Mouse (Mus musculus) C2C12 (cell line): ENCODE measurements at regions not wholly inside any gene's neighbourhood (a gene's known extent, or its start where the extent isn't known, plus 50 kb on each side); places are given as distances from the start of the nearest gene placed in this dataset.

ENCODE experiments used
- H3K27me3 ChIP-seq: one replicate; pipeline ENCODE4 v1.6.1; 2011; ENCODE audit not compliant: control insufficient read depth, insufficient read depth, insufficient read length
- H3K36me3 ChIP-seq: one replicate; pipeline ENCODE4 v1.6.1; 2011; ENCODE audit not compliant: control insufficient read depth, insufficient read depth
- H3K4me3 ChIP-seq: one replicate; pipeline ENCODE4 v1.5.1; 2011; ENCODE audit warnings: mild to moderate bottlenecking, control low read depth; ENCODE audit not compliant: poor library complexity, insufficient read depth, severe bottlenecking
- H3K79me2 ChIP-seq: one replicate; pipeline ENCODE4 v1.6.1; 2011; ENCODE audit not compliant: control insufficient read depth, insufficient read depth
- H3K79me3 ChIP-seq: one replicate; pipeline ENCODE4 v1.6.1; 2011; ENCODE audit warnings: low read depth, control low read depth
- H3ac ChIP-seq: one replicate; pipeline ENCODE3; 2011; ENCODE audit warnings: low read depth; ENCODE audit not compliant: control insufficient read depth, insufficient read length
- CEBPB ChIP-seq: IDR thresholded peaks from one replicate; pipeline ENCODE4 v1.6.1; 2011; ENCODE audit warnings: low read depth, mild to moderate bottlenecking, control low read depth, moderate library complexity
- CTCF ChIP-seq: IDR thresholded peaks from one replicate; pipeline ENCODE4 v1.5.1; 2011; ENCODE audit not compliant: control insufficient read depth, insufficient read depth, insufficient read length
- FOSL1 ChIP-seq: IDR thresholded peaks from one replicate; pipeline ENCODE4 v1.8.0; 2011; ENCODE audit warnings: mild to moderate bottlenecking, low read length; ENCODE audit not compliant: poor library complexity, insufficient read depth, severe bottlenecking
- MAX ChIP-seq: IDR thresholded peaks from one replicate; pipeline ENCODE4 v1.6.1; 2011; ENCODE audit warnings: mild to moderate bottlenecking, control low read depth
- MYOD1 ChIP-seq: IDR thresholded peaks from one replicate; pipeline ENCODE4 v1.6.1; 2011; ENCODE audit warnings: low read depth; ENCODE audit not compliant: control insufficient read depth, insufficient read length
- MYOG ChIP-seq: IDR thresholded peaks from one replicate; pipeline ENCODE4 v1.6.1; 2011; ENCODE audit not compliant: control insufficient read depth, insufficient read length; ENCODE audit errors: extremely low read depth
- USF1 ChIP-seq: IDR thresholded peaks from one replicate; pipeline ENCODE4 v1.6.1; 2011; ENCODE audit warnings: low read depth, mild to moderate bottlenecking, control low read depth, moderate library complexity

- TF ChIP-seq CEBPB, result no peak
- TF ChIP-seq MAX, result no peak
- no peak for TF ChIP-seq FOSL1
- TF ChIP-seq USF1, result no peak
- no peaks in the 10 kb centered on the region for H3K79me2 ChIP-seq
- H3K27me3 ChIP-seq, result peaks cover 12% of the 10 kb centered on the region
- H3K4me3 ChIP-seq, result no peak overlapping the region
- H3K36me3 ChIP-seq, result no peaks in the 10 kb centered on the region
- H3K79me3 ChIP-seq, result no peaks in the 10 kb centered on the region
- H3ac ChIP-seq, result no peak overlapping the region
Observed at GRCm38 (mm10) chr9:69575386-69575785, 122.0 kb downstream of the Anxa2 start.

DNA sequence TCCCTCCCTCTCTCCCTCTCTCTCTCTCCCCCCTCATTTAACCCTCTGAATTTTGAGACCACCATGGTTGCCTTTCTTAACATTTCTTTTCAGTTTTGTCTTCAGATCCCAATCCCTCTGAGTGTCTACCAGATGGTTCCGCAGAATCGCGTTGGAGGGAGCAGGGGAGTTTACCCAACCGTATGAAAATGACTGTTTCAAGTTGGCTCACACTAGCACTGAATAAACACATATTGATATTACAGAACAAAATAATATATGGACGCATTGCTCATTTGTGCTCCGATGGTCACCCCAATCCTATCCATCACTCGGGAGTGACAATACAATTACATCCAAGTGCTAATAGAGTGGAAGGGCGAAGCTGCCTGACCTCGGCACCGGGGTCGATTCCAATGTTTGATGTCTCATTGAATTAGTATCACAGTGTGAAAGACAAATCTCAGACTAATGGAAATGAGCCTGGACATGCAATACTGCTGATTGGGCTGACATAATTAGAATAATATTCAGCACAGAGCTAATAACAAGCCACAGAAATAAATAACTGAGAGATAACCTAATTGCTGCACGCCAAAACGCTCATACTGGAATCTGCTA, 115.3 kb downstream of the Anxa2 start:
- H3K79me2 ChIP-seq, result no peaks in the 10 kb centered on the region
- H3K36me3 ChIP-seq, result no peaks in the 10 kb centered on the region
- no peak overlapping the region for H3K4me3 ChIP-seq
- H3K79me3 ChIP-seq, result no peaks in the 10 kb centered on the region
- H3K27me3 ChIP-seq, result no peaks in the 10 kb centered on the region
- no peak overlapping the region for H3ac ChIP-seq
- TF ChIP-seq CEBPB (no peak), MAX (no peak), USF1 (no peak), CTCF (no peak), MYOG (no peak), MYOD1 (no peak), FOSL1 (no peak)

DNA sequence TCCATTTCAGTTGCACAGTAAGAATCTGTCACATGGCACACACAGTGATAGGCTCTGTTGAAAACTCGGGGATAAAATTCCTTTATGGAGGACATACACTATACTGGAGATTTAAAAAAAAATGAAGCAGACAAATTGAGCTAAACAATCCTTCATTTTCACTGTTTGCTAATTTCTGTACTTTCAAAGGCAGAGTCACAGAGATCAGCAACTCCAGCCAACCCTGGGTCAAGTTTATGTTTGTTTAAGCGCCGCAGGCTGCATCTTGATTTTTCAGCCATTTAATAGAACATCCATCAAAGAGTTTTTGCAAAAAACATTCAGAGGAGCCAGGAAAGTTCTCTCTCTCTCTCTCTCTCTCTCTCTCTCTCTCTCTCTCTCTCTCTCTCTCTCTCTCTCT, 114.8 kb downstream of the Anxa2 start:
- no peak for TF ChIP-seq CEBPB
- TF ChIP-seq MAX, result no peak
- TF ChIP-seq CTCF, result no peak
- TF ChIP-seq FOSL1, result no peak
- no peak for TF ChIP-seq MYOG
- TF ChIP-seq USF1, result no peak
- no peak for TF ChIP-seq MYOD1

DNA sequence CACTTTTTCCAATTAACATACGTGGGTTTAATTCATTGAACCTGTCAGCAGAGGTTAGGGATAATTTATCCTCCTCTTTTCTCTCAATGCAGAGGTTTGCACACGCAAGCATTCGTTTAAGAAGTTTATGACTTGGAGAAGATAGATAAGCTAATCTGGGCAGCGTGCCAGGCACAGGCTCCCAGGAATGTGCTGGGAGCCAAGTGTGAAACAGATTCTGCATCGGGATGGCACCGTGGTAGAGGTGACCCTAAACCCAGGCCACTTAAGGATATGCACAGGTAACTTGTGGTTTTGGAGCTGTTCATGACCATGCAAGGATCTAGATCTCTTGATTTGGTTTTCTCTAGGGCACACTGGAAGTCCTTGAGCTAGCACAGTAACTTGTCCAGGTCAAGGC, 113.6 kb downstream of the Anxa2 start:
- Histone ChIP-seq H3K79me2 (no peaks in the 10 kb centered on the region), H3K27me3 (peaks cover 9% of the 10 kb centered on the region), H3K4me3 (no peak overlapping the region), H3ac (no peak overlapping the region), H3K79me3 (no peaks in the 10 kb centered on the region), H3K36me3 (no peaks in the 10 kb centered on the region)
- TF ChIP-seq CTCF, result no peak
- TF ChIP-seq CEBPB, result no peak
- no peak for TF ChIP-seq USF1
- TF ChIP-seq FOSL1, result no peak
- no peak for TF ChIP-seq MYOD1
- no peak for TF ChIP-seq MAX
- TF ChIP-seq MYOG, result no peak

More for the DNA sequence above, 114.8 kb downstream of the Anxa2 start:
- Histone ChIP-seq H3K36me3 (no peaks in the 10 kb centered on the region), H3K27me3 (peaks cover 2% of the 10 kb centered on the region), H3K79me2 (no peaks in the 10 kb centered on the region), H3ac (no peak overlapping the region), H3K79me3 (no peaks in the 10 kb centered on the region), H3K4me3 (no peak overlapping the region)

- no peaks in the 10 kb centered on the region for H3K79me3 ChIP-seq
- peaks cover 27% of the 10 kb centered on the region for H3K27me3 ChIP-seq
- H3K4me3 ChIP-seq, result no peak overlapping the region
- TF ChIP-seq MAX, result no peak
- no peak for TF ChIP-seq CTCF
- TF ChIP-seq CEBPB, result no peak
- TF ChIP-seq FOSL1, result no peak
- no peak for TF ChIP-seq MYOG
- TF ChIP-seq USF1, result no peak
- no peak for TF ChIP-seq MYOD1
- H3K36me3 ChIP-seq, result no peaks in the 10 kb centered on the region
- no peak overlapping the region for H3ac ChIP-seq
- no peaks in the 10 kb centered on the region for H3K79me2 ChIP-seq
Observed at GRCm38 (mm10) chr9:69543241-69543640, 89.8 kb downstream of the Anxa2 start.
